Mouse (Mus musculus) hindbrain, postnatal 0 days (tissue): ENCODE measurements at regions not wholly inside any gene's neighbourhood (a gene's known extent, or its start where the extent isn't known, plus 50 kb on each side); places are given as distances from the start of the nearest gene placed in this dataset.
A peak's percentile ranks its signal among the peaks of the same experiment; 100 is the strongest.

Experiments
- ATAC-seq: fragments of 200-750 bp; cut with Nextera tagmentation; 2 replicates; pipeline ENCODE4 v1.8.0; 2017; ENCODE audit warnings: mild to moderate bottlenecking, moderate TSS enrichment, moderate library complexity
- DNase-seq: peaks from one replicate; pipeline ENCODE4 v3.0.0-alpha.2; 2015; ENCODE audit warnings: low spot score
- H3K27ac ChIP-seq: fragments of 300-500 bp; sonication (generic); 2 replicates; pipeline ENCODE4 v1.5.1; 2014; ENCODE audit warnings: mild to moderate bottlenecking
- H3K27me3 ChIP-seq: fragments of 300-500 bp; sonication (generic); 2 replicates; pipeline ENCODE4 v1.6.1; 2014; ENCODE audit warnings: low read length, mixed read lengths; ENCODE audit not compliant: insufficient read depth
- H3K36me3 ChIP-seq: fragments of 300-500 bp; sonication (generic); 2 replicates; pipeline ENCODE4 v1.6.1; 2014; ENCODE audit warnings: low read length, mixed read lengths; ENCODE audit not compliant: insufficient read depth
- H3K4me1 ChIP-seq: fragments of 300-500 bp; sonication (generic); 2 replicates; pipeline ENCODE4 v1.6.1; 2014; ENCODE audit warnings: antibody characterized with exemption, low read length, mixed read lengths; ENCODE audit not compliant: insufficient read depth
- H3K4me2 ChIP-seq: fragments of 300-500 bp; sonication (generic); 2 replicates; pipeline ENCODE4 v1.6.1; 2014; ENCODE audit warnings: low read depth, mild to moderate bottlenecking, low read length, moderate library complexity, mixed read lengths
- H3K4me3 ChIP-seq: fragments of 300-500 bp; sonication (generic); 2 replicates; pipeline ENCODE4 v1.5.1; 2014; ENCODE audit warnings: low read length
- H3K9ac ChIP-seq: fragments of 300-500 bp; sonication (generic); replicated peaks from 2 replicates; pipeline ENCODE4 v1.6.1; 2014; ENCODE audit warnings: mild to moderate bottlenecking, low read length, moderate library complexity, mixed read lengths
- H3K9me3 ChIP-seq: fragments of 300-500 bp; sonication (generic); 2 replicates; pipeline ENCODE4 v1.6.1; 2016; ENCODE audit warnings: low read length, mixed read lengths
- CTCF ChIP-seq: IDR thresholded peaks from 2 replicates; pipeline ENCODE4 v1.5.1; 2016; ENCODE audit warnings: antibody characterized with exemption, control low read depth, low read depth
- WGBS: fragments of 180-500 bp; shearing (Covaris S2); extraction: QIAGEN DNeasy Blood & Tissue Kit; methylation state at CpG from one replicate; pipeline ENCODE4 v1.1.7; 2014; 5-methylcytosine and 5-hydroxymethylcytosine counted together

- H3K4me1 ChIP-seq = no peaks in the 10 kb centered on the region
- H3K9me3 ChIP-seq = no peaks in the 10 kb centered on the region
- H3K27ac ChIP-seq = no peak overlapping the region
- no peak overlapping the region for H3K9ac ChIP-seq
- no peaks in the 10 kb centered on the region for H3K36me3 ChIP-seq
- no peak overlapping the region for H3K4me3 ChIP-seq
- no peaks in the 10 kb centered on the region for H3K27me3 ChIP-seq
- no peak for TF ChIP-seq CTCF
- DNase-seq (no peak), ATAC-seq (no peak)
- 91% methylated on average over 4 of the region's 4 CpGs for WGBS
- H3K4me2 ChIP-seq = no peak overlapping the region
Measured at GRCm38 (mm10) chr13:83824926-83825325, 321.1 kb downstream of the Mef2c start.

DNA sequence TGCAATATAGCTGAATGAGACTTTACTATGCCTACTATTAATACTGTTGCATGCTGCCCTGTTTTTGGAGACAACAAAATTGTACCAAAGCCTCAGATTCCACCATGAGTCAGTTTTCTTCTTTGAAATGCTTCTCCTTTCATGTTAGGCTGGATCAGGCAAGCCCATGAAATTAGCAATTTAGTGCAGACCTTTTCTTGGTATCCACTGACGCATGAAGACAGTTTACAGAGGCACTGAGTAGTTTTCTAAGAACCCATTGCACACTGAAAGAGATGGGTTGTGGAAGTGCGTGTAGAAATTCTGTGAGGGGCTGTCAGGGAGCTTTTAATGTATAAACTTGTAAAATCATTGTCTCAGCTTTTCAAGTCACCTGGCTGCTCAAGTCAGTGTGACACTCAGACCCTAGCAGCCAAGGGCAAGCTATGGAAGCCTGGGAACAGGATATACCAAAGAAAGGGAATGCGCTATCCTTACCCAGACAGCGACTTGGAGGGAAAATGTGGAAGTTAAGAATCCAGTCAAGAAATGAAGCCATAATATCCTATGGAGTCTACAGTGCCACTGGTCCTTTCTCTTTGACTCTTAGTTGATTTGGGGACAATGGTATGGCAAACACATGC is 323.1 kb downstream of the Mef2c start:
- TF ChIP-seq CTCF = no peak
- no peaks in the 10 kb centered on the region for H3K4me1 ChIP-seq
- no peak overlapping the region for H3K4me3 ChIP-seq
- DNase-seq (no peak), ATAC-seq (no peak)
- H3K9me3 ChIP-seq = no peaks in the 10 kb centered on the region
- H3K4me2 ChIP-seq = no peak overlapping the region
- H3K27ac ChIP-seq = no peak overlapping the region
- 37% methylated on average over 4 of the region's 4 CpGs for WGBS
- no peak overlapping the region for H3K9ac ChIP-seq
- H3K27me3 ChIP-seq = no peaks in the 10 kb centered on the region
- H3K36me3 ChIP-seq = no peaks in the 10 kb centered on the region

- Histone ChIP-seq H3K9ac (peak overlapping the region; percentile 0; the same call in 1 of the 2 replicates), H3K4me1 (no peaks in the 10 kb centered on the region), H3K9me3 (no peaks in the 10 kb centered on the region), H3K27ac (peak overlapping the region; percentile 48; the same call in 1 of the 2 replicates), H3K4me2 (peak overlapping the region; percentile 16), H3K27me3 (no peaks in the 10 kb centered on the region), H3K4me3 (no peak overlapping the region), H3K36me3 (no peaks in the 10 kb centered on the region)
- no peak for TF ChIP-seq CTCF
- peak; percentile 54 for DNase-seq
- 34% methylated on average over 6 of the region's 6 CpGs for WGBS
- peak; percentile 41; the same call in 1 of the 2 replicates for ATAC-seq
Measured at GRCm38 (mm10) chr13:83865932-83866685, 356.0 kb upstream of the Tmem161b start.

DNA sequence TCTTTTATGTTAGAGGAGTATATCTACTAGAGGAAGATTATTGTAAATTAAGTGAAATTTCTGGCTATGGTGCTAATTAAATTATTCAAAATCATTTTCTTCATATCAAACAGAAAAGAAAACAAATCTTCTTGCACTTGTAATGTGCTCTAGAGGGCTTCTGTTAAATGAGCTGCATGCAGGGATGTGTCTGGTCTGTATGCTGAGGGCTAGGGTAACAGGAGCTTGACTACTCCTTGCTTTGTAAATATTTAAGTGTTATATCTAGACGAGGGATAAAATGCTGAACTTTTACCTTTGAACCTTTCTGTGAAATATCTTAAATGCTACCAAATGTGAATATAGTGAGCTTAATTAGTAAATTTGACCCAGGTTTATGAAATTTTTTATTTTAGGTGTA is 354.9 kb upstream of the Tmem161b start:
- Histone ChIP-seq H3K27me3 (no peaks in the 10 kb centered on the region), H3K36me3 (no peaks in the 10 kb centered on the region), H3K4me2 (no peak overlapping the region), H3K9ac (no peak overlapping the region), H3K27ac (peak overlapping the region; percentile 49), H3K9me3 (no peaks in the 10 kb centered on the region), H3K4me3 (no peak overlapping the region), H3K4me1 (no peaks in the 10 kb centered on the region)
- no peak for DNase-seq
- TF ChIP-seq CTCF = no peak
- 36% methylated on average over 1 of the region's 1 CpGs for WGBS
- ATAC-seq = no peak

DNA sequence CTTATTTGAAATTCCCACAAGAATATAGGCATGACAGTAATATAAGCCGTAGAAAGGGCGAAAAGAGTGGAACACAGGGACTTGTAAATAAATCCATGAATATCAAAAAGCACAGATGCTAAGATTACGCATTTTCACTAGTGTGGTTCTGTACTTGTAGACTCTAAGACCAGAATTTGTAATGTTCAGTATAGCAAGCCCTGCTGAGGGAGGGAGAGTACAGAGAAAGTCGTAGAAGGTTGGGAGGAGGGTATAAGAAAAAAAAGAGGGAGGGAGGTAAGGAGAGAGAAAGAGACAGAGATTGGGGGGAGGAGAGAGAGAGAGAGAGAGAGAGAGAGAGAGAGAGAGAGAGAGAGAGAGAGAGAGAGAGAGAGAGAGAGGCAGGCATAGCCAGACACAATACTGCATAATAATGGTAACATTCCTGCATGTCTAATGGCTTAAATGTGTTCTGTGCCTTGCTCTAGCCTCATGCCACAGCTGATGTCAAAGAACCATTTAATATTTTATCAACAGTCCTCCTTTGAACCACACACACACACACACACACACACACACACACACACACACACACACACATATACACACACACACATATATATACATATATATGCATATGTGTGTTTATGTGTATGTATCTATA is 354.1 kb upstream of the Tmem161b start:
- H3K4me2 ChIP-seq = peak overlapping the region; percentile 38
- DNase-seq = no peak

GRCm38 (mm10) chr13:83868922-83869321 is 353.2 kb upstream of the Tmem161b start:
- no peaks in the 10 kb centered on the region for H3K9me3 ChIP-seq
- DNase-seq = peak; percentile 91
- peaks cover 6% of the 10 kb centered on the region for H3K4me1 ChIP-seq
- ATAC-seq = peak; percentile 88
- H3K27ac ChIP-seq = peak overlapping the region; percentile 76
- whole genome bisulfite sequencing = 10% methylated on average over 4 of the region's 4 CpGs
- H3K9ac ChIP-seq = no peak overlapping the region
- H3K4me2 ChIP-seq = peak overlapping the region; percentile 31; the same call in 1 of the 2 replicates
- H3K27me3 ChIP-seq = no peaks in the 10 kb centered on the region
- H3K4me3 ChIP-seq = no peak overlapping the region
- TF ChIP-seq CTCF = no peak
- no peaks in the 10 kb centered on the region for H3K36me3 ChIP-seq

More for the DNA sequence above, 354.1 kb upstream of the Tmem161b start:
- peak; percentile 65 for ATAC-seq
- Histone ChIP-seq H3K9me3 (no peaks in the 10 kb centered on the region), H3K36me3 (no peaks in the 10 kb centered on the region), H3K27me3 (no peaks in the 10 kb centered on the region), H3K27ac (peak overlapping the region; percentile 81), H3K9ac (no peak overlapping the region), H3K4me3 (no peak overlapping the region), H3K4me1 (peaks cover 3% of the 10 kb centered on the region)
- 34% methylated on average over 4 of the region's 4 CpGs for WGBS
- no peak for TF ChIP-seq CTCF
